Comparison of ENCODE assay signal across 22 mouse cellular contexts in the genomic region with DNA sequence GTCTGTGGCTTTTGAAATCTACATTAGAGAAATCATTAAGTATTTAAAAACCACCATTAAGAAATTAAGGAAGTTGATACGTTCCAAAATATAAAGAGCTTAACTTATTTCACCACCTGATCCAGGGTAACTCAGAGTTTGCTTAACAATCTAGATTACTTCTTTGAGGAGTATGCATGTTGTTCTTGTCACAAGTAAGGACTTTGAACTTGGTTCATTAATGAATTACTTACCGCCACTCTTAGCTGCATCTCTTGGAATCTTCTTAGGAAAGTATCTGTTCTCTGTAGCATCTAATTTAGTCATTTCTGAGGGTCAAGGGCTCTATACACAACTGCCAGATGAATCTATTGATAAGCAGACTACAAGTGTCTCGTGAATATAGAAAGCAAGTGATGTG.
"Had no signal": no experiment of that assay in that cellular context is flagged by ENCODE, and none has a peak within 500 bp of the region (broad histone marks: within the 10 kb centered on the region; RNA-seq: fewer than 3 reads in every experiment).

No protein-coding gene starts in this region.

- DNase-seq: gastrocnemius, postnatal 14 days; gastrocnemius, postnatal 36 days; heart, adult 11 months; heart, adult 2 months; heart, postnatal 14 days; heart, postnatal 36 days; kidney, postnatal 10 days; liver; liver, embryonic 13.5 days had no signal

- H3K9ac ChIP-seq: heart, embryonic 13.5 days; heart, embryonic 15.5 days; hindbrain, embryonic 13.5 days; hindbrain, embryonic 15.5 days; limb, embryonic 12.5 days; liver, embryonic 13.5 days; liver, embryonic 15.5 days had no signal

- H3K4me1 ChIP-seq: heart, embryonic 15.5 days; limb, embryonic 10.5 days; limb, embryonic 12.5 days; liver, embryonic 13.5 days; liver, embryonic 15.5 days had no signal

- H3K36me3 ChIP-seq: heart, embryonic 13.5 days; heart, embryonic 15.5 days; hindbrain, embryonic 13.5 days; hindbrain, embryonic 15.5 days; limb, embryonic 10.5 days; limb, embryonic 12.5 days; liver, embryonic 13.5 days; liver, embryonic 15.5 days had no signal

- H3K4me2 ChIP-seq: heart, embryonic 11.5 days; heart, embryonic 13.5 days; heart, embryonic 15.5 days; hindbrain, embryonic 13.5 days; hindbrain, embryonic 15.5 days; limb, embryonic 12.5 days; liver, embryonic 11.5 days; liver, embryonic 13.5 days; liver, embryonic 15.5 days had no signal

- H3K27ac ChIP-seq: heart, adult 2 months; heart, embryonic 13.5 days; heart, embryonic 15.5 days; hindbrain, embryonic 13.5 days; hindbrain, embryonic 15.5 days; hindbrain, postnatal 0 days; layer of hippocampus, adult 2 months; left cerebral cortex, adult 2 months; limb, embryonic 10.5 days; limb, embryonic 12.5 days; liver, embryonic 13.5 days; liver, embryonic 15.5 days had no signal

- H3K4me3 ChIP-seq: heart, adult 2 months; heart, embryonic 13.5 days; heart, embryonic 15.5 days; hindbrain, embryonic 13.5 days; hindbrain, embryonic 15.5 days; layer of hippocampus, adult 2 months; left cerebral cortex, adult 2 months; limb, embryonic 10.5 days; limb, embryonic 12.5 days; liver, embryonic 13.5 days; liver, embryonic 15.5 days had no signal

- H3K9me3 ChIP-seq: heart, embryonic 13.5 days; heart, embryonic 15.5 days; hindbrain, embryonic 13.5 days; hindbrain, embryonic 15.5 days; limb, embryonic 10.5 days; limb, embryonic 12.5 days; liver, embryonic 13.5 days; liver, embryonic 15.5 days had no signal

- ATAC-seq: forebrain, embryonic 16.5 days; hindbrain, postnatal 0 days had no signal

- H3K27me3 ChIP-seq: heart, embryonic 13.5 days; heart, embryonic 15.5 days; hindbrain, embryonic 13.5 days; hindbrain, embryonic 15.5 days; limb, embryonic 12.5 days; liver, embryonic 13.5 days; liver, embryonic 15.5 days had no signal
